Mouse (Mus musculus): ENCODE data around the gene Cfp. TPM values are rescaled to one million over a fixed set of nuclear protein-coding genes. Genes with fewer than 3 reads are reported as not detected.

The Cfp gene
- polyA plus RNA-seq (2012; ENCODE audit: insufficient read depth, insufficient read length, missing spikeins) = 362 and 394 TPM in 2 replicates

DNA sequence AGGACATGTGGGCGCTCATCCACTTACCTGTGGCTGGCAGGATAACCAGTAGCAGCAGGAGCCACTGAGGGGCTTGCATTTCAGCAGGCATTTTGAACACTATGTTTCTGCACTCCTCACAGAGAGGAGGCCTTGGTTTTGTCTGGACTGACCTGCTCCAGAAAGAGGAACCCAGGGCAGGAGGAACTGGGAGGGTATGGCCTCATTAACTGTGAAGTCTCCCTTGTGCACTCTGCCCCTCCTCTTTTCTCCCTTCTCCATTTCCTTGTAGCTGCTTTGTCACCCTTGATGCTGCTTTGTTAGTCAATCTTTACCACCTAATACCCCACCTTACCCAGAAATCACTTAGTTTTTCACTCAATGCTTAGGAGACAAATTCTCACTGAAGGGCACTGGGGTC is at the start of gene Cfp:
Cfp (minus strand) TSS at position 192 of the 400 bp plus-strand sequence.
- TF ChIP-seq CTCF (IDR thresholded peaks at IDR 0.05; ENCODE audit: low read depth, low read length) = no peak
- no peak for TF ChIP-seq POLR2A (IDR thresholded peaks at IDR 0.05; ENCODE audit: borderline replicate concordance, low read depth, low read length)
- H3K27ac ChIP-seq (ENCODE audit: insufficient read depth, low read depth, low read length) = peak within 1 kb of the TSS; percentile 89
- peaks cover 41% of the 10 kb centered on the region for H3K4me1 ChIP-seq (ENCODE audit: control insufficient read depth, insufficient read depth, low read length)
- H3K4me3 ChIP-seq (ENCODE audit: insufficient read depth, low read length) = peak within 1 kb of the TSS; percentile 94

DNA sequence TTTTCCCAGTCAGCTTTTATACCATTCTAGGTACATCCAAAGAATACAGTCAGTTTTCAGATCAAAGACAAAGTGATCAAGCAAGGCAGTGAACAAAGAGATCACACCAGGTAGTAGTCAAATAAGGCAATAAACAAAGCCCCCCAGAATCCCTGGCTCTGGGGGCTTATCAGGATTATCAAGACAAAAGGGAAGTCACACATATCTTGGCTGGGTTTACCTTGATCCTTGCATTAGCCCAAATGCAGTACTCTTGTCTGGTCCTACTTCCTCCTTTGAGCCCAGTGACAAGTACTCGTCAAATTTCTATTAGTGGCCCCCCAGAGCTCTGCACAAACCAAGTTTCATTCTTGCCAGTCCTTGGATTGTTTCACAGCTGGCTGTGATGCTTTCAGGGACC is 49.5 kb upstream of the Cfp start:
- no peak overlapping the region for H3K4me3 ChIP-seq (ENCODE audit: insufficient read depth, low read length)

DNA sequence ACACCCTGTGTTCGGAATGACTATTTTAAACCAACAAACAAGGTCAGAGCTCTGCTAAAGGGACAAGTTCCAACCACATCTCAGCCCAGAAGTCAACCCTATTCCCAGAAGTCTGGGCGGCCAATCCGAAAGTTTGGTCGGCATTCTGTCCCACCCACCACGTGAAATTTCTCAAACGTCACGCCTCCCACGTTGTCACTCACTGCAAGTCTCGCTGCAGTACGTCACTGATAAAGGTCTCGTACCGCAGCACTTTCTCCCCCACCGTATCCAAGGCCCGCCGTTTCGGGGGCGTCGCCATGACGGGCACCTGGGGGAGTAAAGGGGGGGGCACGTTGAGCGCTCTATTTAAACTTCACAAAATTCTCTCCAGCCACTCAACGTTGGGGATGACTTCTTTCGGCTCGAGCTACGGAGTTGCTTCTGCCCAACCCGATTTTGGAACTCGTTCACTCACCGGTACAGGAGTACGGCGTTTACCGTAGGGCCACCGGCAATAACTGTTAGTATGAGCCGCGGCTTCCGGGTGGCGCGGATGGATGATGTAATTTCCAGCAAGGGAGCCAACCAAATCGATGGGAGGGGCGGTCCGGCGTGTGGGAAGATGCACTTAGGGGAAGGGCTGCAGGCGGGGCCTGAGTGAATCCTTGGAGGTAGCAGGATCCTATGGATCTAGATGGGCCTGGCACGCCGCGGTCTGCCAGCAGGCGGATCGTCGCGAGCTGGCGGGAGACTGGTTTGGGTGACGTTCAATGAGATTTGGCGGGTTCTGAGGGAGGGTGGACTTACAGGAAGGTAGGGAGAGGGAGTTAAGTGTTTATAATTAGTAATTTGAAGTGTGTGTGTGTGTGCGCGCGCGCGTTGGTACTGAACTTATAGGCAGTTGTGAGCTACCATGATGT is 30.4 kb upstream of the Cfp start, which contains the start of gene Uxt:
Uxt (minus strand) TSS at position 541 of the 902 bp plus-strand sequence.
- TF ChIP-seq CTCF (IDR thresholded peaks at IDR 0.05; ENCODE audit: low read depth, low read length) (no peak), POLR2A (IDR thresholded peaks at IDR 0.05; ENCODE audit: borderline replicate concordance, low read depth, low read length) (no peak)
- Histone ChIP-seq H3K27ac (ENCODE audit: insufficient read depth, low read depth, low read length) (peak within 1 kb of the TSS; percentile 85), H3K4me1 (ENCODE audit: control insufficient read depth, insufficient read depth, low read length) (no peaks in the 10 kb centered on the region; the same call in 1 of the 2 replicates), H3K4me3 (ENCODE audit: insufficient read depth, low read length) (peak within 1 kb of the TSS; percentile 82)

More for the DNA sequence above, 49.5 kb upstream of the Cfp start:
- Histone ChIP-seq H3K27ac (ENCODE audit: insufficient read depth, low read depth, low read length) (no peak overlapping the region), H3K4me1 (ENCODE audit: control insufficient read depth, insufficient read depth, low read length) (no peaks in the 10 kb centered on the region)
- TF ChIP-seq POLR2A (IDR thresholded peaks at IDR 0.05; ENCODE audit: borderline replicate concordance, low read depth, low read length) (no peak), CTCF (IDR thresholded peaks at IDR 0.05; ENCODE audit: low read depth, low read length) (no peak)

DNA sequence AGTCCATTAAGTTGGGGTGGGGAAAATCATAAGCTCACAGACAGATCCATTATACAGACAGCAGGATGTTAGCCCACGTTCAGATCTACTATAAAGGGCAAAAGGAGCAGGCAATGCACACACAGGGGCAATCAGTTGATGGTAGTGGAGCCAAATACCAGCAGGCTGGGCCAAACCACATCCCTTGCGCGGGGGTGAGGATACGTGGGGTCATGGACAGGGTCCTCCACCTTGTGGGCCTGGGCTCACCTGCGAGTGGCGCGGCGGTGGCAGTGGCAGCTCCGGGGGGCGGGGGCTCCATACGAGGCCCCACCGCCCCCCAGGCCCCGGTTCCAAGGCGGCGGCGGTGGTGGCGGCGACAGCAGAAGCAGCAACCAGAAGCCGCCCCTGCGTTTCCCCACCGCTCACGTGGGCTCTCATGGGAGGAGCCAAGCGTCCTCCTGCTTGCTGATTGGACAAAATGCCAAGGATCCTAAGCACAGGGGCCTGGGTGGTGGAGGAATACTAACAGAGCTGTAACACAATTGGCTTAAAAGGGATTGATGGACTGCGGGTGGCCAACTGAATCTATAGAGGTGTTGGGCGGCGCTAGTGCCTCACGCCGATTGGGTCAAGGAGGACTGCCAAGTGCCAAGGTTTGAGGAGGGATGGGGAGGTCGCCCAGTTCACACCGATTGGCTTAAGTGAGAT is 19.0 kb upstream of the Cfp start, which contains the start of gene Elk1:
Elk1 (minus strand) TSS at position 418 of the 690 bp plus-strand sequence.
- peak within 1 kb of the TSS; percentile 81 for H3K4me3 ChIP-seq (ENCODE audit: insufficient read depth, low read length)
- TF ChIP-seq CTCF (IDR thresholded peaks at IDR 0.05; ENCODE audit: low read depth, low read length) (no peak), POLR2A (IDR thresholded peaks at IDR 0.05; ENCODE audit: borderline replicate concordance, low read depth, low read length) (no peak)
- peak within 1 kb of the TSS; percentile 8; the same call in 1 of the 2 replicates for H3K27ac ChIP-seq (ENCODE audit: insufficient read depth, low read depth, low read length)
- 0 out of 2 replicates have a peak, but pooled peaks cover 2% of the 10 kb centered on the region for H3K4me1 ChIP-seq (ENCODE audit: control insufficient read depth, insufficient read depth, low read length)

DNA sequence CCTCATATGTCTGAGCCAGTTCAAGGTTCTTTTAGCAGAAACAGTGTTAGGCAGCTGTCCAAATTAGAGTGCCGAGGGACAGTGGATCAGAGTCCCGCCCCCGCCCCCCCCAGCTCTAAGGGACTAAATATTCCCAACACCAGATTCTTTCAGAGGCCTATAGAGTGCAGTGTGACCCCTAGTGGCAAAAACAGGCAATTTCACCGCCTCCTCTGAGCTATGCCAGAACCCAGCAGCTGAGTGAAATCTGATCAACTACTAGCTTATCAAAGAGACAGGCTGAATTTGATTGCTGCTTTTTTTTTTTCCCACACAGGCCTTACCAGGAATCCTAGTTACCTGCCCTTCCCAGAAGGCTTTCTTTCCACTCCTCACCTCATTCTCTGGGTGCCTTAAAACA is 14.7 kb upstream of the Cfp start:
- TF ChIP-seq POLR2A (IDR thresholded peaks at IDR 0.05; ENCODE audit: borderline replicate concordance, low read depth, low read length) (no peak), CTCF (IDR thresholded peaks at IDR 0.05; ENCODE audit: low read depth, low read length) (0 out of 2 replicates have a peak, but pooled peaks have one; percentile 9)
- Histone ChIP-seq H3K4me3 (ENCODE audit: insufficient read depth, low read length) (no peak overlapping the region), H3K4me1 (ENCODE audit: control insufficient read depth, insufficient read depth, low read length) (peaks cover 4% of the 10 kb centered on the region; the same call in 1 of the 2 replicates), H3K27ac (ENCODE audit: insufficient read depth, low read depth, low read length) (no peak overlapping the region)

DNA sequence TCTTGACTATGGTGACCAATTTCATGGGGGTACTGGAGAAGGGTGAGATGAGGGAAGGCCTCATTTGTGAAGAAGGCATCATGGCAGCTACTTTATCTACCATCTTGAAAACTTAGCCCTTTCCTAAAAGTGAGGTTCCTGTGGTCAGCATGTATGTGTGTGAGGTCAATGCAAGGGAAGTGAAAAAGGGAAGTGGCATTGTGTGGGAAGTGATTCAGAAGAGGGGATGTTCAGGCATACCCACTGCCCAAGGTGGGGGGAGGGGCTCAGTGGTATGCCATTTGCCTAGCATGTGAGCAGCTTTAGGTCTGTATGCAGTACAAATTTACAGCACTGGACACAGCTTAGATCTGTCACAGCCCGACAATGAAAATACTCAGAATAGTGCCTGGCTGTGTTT is 608 bp upstream of the Cfp start:
- peak overlapping the region; percentile 89 for H3K27ac ChIP-seq (ENCODE audit: insufficient read depth, low read depth, low read length)
- peak overlapping the region; percentile 7; the same call in 1 of the 2 replicates for H3K4me3 ChIP-seq (ENCODE audit: insufficient read depth, low read length)
- H3K4me1 ChIP-seq (ENCODE audit: control insufficient read depth, insufficient read depth, low read length) = peaks cover 35% of the 10 kb centered on the region
- TF ChIP-seq POLR2A (IDR thresholded peaks at IDR 0.05; ENCODE audit: borderline replicate concordance, low read depth, low read length) (no peak), CTCF (IDR thresholded peaks at IDR 0.05; ENCODE audit: low read depth, low read length) (no peak)

DNA sequence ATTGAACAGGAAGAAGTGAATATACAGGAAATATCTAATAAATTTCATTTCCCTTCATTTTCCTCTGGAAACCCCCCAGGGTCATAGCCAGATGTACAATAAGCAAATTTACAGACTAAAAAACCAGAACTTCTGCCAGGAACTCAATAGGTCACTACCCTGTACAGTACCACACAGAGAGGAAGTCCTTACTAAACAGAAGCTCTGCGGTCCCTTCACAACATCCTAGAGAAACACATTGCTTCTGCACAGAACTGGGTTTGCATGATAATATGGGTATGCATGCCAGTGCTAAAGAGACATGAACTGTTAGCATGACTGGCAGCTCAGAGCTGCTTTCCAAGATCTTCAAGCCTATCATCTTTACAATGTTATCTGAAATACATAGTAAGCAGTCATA is 1.5 kb downstream of the Cfp start:
- H3K4me3 ChIP-seq (ENCODE audit: insufficient read depth, low read length) = peak overlapping the region; percentile 59
- TF ChIP-seq CTCF (IDR thresholded peaks at IDR 0.05; ENCODE audit: low read depth, low read length) (no peak), POLR2A (IDR thresholded peaks at IDR 0.05; ENCODE audit: borderline replicate concordance, low read depth, low read length) (no peak)
- H3K4me1 ChIP-seq (ENCODE audit: control insufficient read depth, insufficient read depth, low read length) = peaks cover 48% of the 10 kb centered on the region
- H3K27ac ChIP-seq (ENCODE audit: insufficient read depth, low read depth, low read length) = peak overlapping the region; percentile 89

DNA sequence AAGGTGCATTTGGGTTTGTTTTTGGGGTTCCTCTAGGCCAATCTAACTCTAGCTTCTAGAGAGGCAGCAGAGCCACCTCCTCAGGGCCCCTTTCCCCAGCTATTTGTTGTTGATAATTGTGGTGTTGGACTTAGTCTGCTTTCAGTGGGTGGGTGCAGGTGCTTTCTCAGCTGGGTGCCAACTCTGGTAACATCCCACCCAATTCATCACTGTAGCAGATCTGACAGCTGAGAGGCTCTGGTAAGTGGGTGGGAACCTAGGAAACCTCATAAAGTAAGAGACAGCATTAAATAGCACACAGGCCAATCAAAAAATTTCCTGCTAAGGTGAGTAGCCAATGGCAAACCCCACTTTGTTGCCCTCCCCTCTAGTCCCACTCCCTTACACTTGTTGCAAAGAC is 6.4 kb downstream of the Cfp start:
- Histone ChIP-seq H3K4me1 (ENCODE audit: control insufficient read depth, insufficient read depth, low read length) (peaks cover 45% of the 10 kb centered on the region), H3K4me3 (ENCODE audit: insufficient read depth, low read length) (no peak overlapping the region)
- TF ChIP-seq CTCF (IDR thresholded peaks at IDR 0.05; ENCODE audit: low read depth, low read length) (no peak), POLR2A (IDR thresholded peaks at IDR 0.05; ENCODE audit: borderline replicate concordance, low read depth, low read length) (no peak)

DNA sequence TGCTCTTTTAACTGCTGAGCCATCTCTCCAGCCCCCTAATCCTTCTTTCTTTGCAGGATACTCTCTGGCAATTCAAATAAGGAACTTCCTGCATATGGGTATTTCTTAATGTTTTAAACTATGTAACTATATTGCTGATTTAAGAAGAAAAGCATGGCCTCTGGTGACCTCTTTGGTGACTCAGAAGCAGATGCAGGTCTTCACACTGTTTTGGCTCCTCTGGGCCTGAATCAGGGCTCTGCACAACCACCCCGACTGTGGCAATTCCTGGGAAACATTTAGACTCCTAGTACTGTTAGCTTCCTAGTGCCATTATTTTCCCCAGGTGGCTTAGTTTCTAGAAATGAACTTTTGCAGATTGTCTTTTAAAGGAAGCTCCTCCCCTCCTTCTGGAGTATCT is 7.8 kb downstream of the Cfp start:
- no peak for TF ChIP-seq POLR2A (IDR thresholded peaks at IDR 0.05; ENCODE audit: borderline replicate concordance, low read depth, low read length)
- no peak for TF ChIP-seq CTCF (IDR thresholded peaks at IDR 0.05; ENCODE audit: low read depth, low read length)
- Histone ChIP-seq H3K4me1 (ENCODE audit: control insufficient read depth, insufficient read depth, low read length) (peaks cover 42% of the 10 kb centered on the region), H3K4me3 (ENCODE audit: insufficient read depth, low read length) (no peak overlapping the region), H3K27ac (ENCODE audit: insufficient read depth, low read depth, low read length) (peak overlapping the region; percentile 61)

More for the DNA sequence above, 6.4 kb downstream of the Cfp start:
- H3K27ac ChIP-seq (ENCODE audit: insufficient read depth, low read depth, low read length) = no peak overlapping the region
